Mouse (Mus musculus) yolk sac, embryonic 10.5 days (tissue): ENCODE measurements at regions not wholly inside any gene's neighbourhood (a gene's known extent, or its start where the extent isn't known, plus 50 kb on each side); places are given as distances from the start of the nearest gene placed in this dataset.
A peak's percentile ranks its signal among the peaks of the same experiment; 100 is the strongest.

Experiments
- DNase-seq: peaks from one replicate; pipeline ENCODE4 v3.0.0-alpha.2; 2017; ENCODE audit warnings: low spot score

- no peak for DNase-seq
These were observed 279.6 kb downstream of the Maf start for GRCm38 (mm10) chr8:115428022-115428421.

DNA sequence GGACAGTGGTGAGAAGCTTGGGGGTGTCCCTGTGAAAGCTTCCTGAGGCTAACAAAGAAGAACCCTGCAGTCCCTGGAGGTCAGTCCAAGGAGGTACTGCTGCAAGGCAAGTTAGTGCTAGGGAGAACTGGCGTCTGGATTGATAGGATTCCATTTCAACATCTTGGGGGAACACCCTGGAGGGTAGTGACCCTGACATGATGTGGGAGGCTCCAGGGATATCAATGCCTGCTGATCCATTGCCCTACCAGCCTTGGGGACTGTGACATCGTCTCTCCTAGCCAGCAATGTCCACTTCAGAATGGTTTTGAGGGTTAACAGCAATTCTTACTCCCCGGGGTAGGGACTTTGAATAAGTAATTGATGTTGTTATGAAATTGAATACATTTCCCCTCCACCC is 280.1 kb downstream of the Maf start:
- no peak for DNase-seq

- no peak for DNase-seq
These were observed 281.1 kb downstream of the Maf start for GRCm38 (mm10) chr8:115426543-115426942.

GRCm38 (mm10) chr8:115425360-115425759 is 282.2 kb downstream of the Maf start:
- DNase-seq, result peak; percentile 7

- DNase-seq, result no peak
These were observed 283.9 kb downstream of the Maf start for GRCm38 (mm10) chr8:115423682-115424081.

GRCm38 (mm10) chr8:115423056-115423455 is 284.5 kb downstream of the Maf start:
- DNase-seq, result no peak

GRCm38 (mm10) chr8:115420536-115420935 is 287.1 kb downstream of the Maf start:
- peak; percentile 61 for DNase-seq

- no peak for DNase-seq
These were observed 287.5 kb downstream of the Maf start for GRCm38 (mm10) chr8:115420131-115420530.

DNA sequence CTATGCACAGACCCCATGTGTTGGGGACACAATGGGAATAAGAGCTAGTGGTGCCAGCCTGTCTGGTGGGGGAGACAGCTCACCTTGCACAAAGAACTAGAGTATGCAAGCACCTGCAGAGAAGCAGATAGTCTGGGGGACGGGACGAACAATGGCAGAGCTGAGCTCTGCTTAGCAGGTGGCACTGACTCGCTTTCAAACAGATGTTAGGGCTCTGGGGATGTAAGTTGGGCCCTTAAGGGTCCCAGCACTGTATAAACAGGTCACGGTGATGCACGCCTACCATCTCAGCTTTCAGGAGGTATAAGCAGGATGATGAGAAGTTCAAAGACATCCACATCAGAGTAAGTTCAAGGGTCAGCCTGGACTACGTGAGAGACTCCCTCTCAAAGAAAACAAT is 289.5 kb downstream of the Maf start:
- DNase-seq, result no peak

GRCm38 (mm10) chr8:115414061-115414473 is 293.5 kb downstream of the Maf start:
- peak; percentile 13 for DNase-seq

DNA sequence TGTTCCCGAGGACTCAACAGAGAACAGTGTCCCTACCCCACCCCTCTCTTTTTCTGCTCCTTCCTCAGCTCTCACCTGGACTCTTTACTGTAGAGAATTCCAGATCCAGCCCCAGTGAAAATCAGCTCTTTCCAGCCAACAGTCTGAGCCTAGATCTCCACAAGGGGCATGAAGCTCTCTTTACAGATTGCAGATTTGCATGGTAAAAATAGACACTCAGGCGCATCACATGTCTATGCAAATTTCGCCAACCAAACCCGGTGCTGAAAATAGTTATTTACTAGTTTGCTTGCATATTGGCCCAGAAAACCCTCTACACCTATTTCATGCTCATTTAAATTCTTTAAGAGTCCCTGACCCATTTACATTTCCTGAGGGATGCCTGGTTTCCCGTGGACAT is 295.8 kb downstream of the Maf start:
- no peak for DNase-seq

DNA sequence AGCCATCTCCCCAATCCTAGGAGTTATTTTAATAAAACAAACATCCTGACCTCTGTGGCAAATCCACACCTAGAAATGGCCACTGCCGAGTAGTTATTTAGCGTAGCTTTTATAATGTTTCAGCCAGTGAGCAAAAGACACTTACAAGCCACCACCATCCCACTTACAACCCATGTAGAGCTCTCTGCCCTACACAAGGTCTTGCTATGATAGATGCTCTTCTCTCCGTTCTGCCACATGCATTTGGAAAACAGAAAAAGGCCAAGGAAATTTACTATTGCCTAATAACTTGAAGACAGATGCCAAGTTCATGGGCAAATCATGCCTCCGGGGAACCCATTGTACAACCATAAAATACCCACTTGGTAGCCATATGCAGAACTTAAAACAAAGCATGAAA is 296.5 kb downstream of the Maf start:
- no peak for DNase-seq

GRCm38 (mm10) chr8:115410191-115410590 is 297.4 kb downstream of the Maf start:
- DNase-seq, result no peak

DNA sequence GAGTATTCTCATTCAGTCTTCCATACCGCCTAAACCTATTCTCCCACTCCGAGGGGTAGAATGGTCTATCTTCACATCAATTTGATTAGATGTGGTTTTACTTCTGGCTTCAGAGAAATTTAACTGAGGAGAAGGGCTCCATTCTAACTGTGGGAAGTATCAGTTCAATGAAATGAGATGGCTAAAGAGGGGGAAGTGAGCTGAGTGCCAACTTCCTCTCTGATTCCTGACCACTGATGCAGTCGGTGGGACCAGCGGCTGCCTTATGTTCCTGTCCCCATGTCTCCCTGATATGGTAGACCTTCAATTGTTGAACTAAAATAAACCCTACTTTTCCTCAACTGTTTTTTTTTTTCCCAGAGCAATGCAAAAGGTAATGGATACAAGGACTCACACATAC is 300.1 kb downstream of the Maf start:
- no peak for DNase-seq

GRCm38 (mm10) chr8:115403601-115404000 is 304.0 kb downstream of the Maf start:
- no peak for DNase-seq

- peak; percentile 7 for DNase-seq
These were observed 305.0 kb downstream of the Maf start for GRCm38 (mm10) chr8:115402471-115403197.
